Mouse (Mus musculus): Measurements from ENCODE around the gene 1810049J17Rik. TPM values are rescaled to one million over a fixed set of nuclear protein-coding genes. Genes with fewer than 3 reads are reported as not detected.
"Not testable (repeated sequence)": the region's sequence is repeated elsewhere in the genome, so short reads cannot be mapped to it uniquely, and the experiment has no call there.

1810049J17Rik gene
- polyA plus RNA-seq, 2 experiments = 3.1 TPM; not detected in 1

GRCm38 (mm10) chr15:12367306-12368080 is 45.8 kb upstream of the 1810049J17Rik start:
- WGBS (ENCODE audit: insufficient replicate concordance) = 11% methylated on average over 13 of the region's 13 CpGs
- peak overlapping the region; percentile 49 for H3K27ac ChIP-seq
- H3K4me2 ChIP-seq (ENCODE audit: low read depth) = peak overlapping the region; percentile 61
- 0 out of 2 replicates have a peak, but pooled peaks have one; percentile 6 for TF ChIP-seq CTCF (IDR thresholded peaks at IDR 0.05; ENCODE audit: low read depth)
- peak; percentile 80 for TF ChIP-seq EP300 (IDR thresholded peaks at IDR 0.05; ENCODE audit: low read depth)
- peak overlapping the region; percentile 20 to 28; a peak in 3 of 4 replicates for H3K4me3 ChIP-seq (ENCODE audit: insufficient read depth in 1 of 2, low read depth in 2 of 2, low read length in 2 of 2)
- DNase-seq (ENCODE audit: low read depth in 3 of 3, low spot score in 3 of 3) = peak; percentile 60 to 80 (median 72)
- H3K27me3 ChIP-seq (ENCODE audit: control insufficient read depth, insufficient read depth, low read length) = no peaks in the 10 kb centered on the region
- peak; percentile 90 for ATAC-seq (ENCODE audit: insufficient read depth)
- no peaks in the 10 kb centered on the region for H3K9me3 ChIP-seq (ENCODE audit: control insufficient read depth, low read length)
- no peaks in the 10 kb centered on the region for H3K36me3 ChIP-seq (replicated peaks; ENCODE audit: control insufficient read depth, insufficient read depth, low read depth)
- peak overlapping the region; percentile 38 for H3K9ac ChIP-seq (replicated peaks)
- peaks cover 20 to 29% of the 10 kb centered on the region in 2 experiments for H3K4me1 ChIP-seq (replicated peaks; ENCODE audit: control insufficient read depth in 2 of 2, insufficient read depth in 2 of 2, low read length in 1 of 2)

GRCm38 (mm10) chr15:12366580-12367305 is 45.0 kb upstream of the 1810049J17Rik start:
- Histone ChIP-seq H3K4me1 (replicated peaks; ENCODE audit: control insufficient read depth in 2 of 2, insufficient read depth in 2 of 2, low read length in 1 of 2) (peaks cover 20 to 29% of the 10 kb centered on the region in 2 experiments), H3K9ac (replicated peaks) (peak overlapping the region; percentile 3; the same call in 1 of the 2 replicates), H3K27ac (peak overlapping the region; percentile 49), H3K4me2 (ENCODE audit: low read depth) (peak overlapping the region; percentile 61)
- H3K9me3 ChIP-seq (ENCODE audit: control insufficient read depth, low read length); DNase-seq (ENCODE audit: low read depth in 3 of 3, low spot score in 3 of 3); H3K27me3 ChIP-seq (ENCODE audit: control insufficient read depth, insufficient read depth, low read length); H3K4me3 ChIP-seq (ENCODE audit: insufficient read depth in 1 of 2, low read depth in 2 of 2, low read length in 2 of 2); ATAC-seq (ENCODE audit: insufficient read depth); H3K36me3 ChIP-seq (replicated peaks; ENCODE audit: control insufficient read depth, insufficient read depth, low read depth): not testable (repeated sequence)
- WGBS (ENCODE audit: insufficient replicate concordance) = 52% methylated on average over 11 of the region's 11 CpGs

GRCm38 (mm10) chr15:12366072-12366469 is 44.4 kb upstream of the 1810049J17Rik start:
- Histone ChIP-seq H3K27me3 (ENCODE audit: control insufficient read depth, insufficient read depth, low read length) (no peaks in the 10 kb centered on the region), H3K4me2 (ENCODE audit: low read depth) (no peak overlapping the region), H3K27ac (no peak overlapping the region), H3K4me1 (replicated peaks; ENCODE audit: control insufficient read depth in 2 of 2, insufficient read depth in 2 of 2, low read length in 1 of 2) (peaks cover 20 to 29% of the 10 kb centered on the region in 2 experiments), H3K9ac (replicated peaks) (no peak overlapping the region), H3K4me3 (ENCODE audit: insufficient read depth in 1 of 2, low read depth in 2 of 2, low read length in 2 of 2) (no peak overlapping the region), H3K36me3 (replicated peaks; ENCODE audit: control insufficient read depth, insufficient read depth, low read depth) (no peaks in the 10 kb centered on the region), H3K9me3 (ENCODE audit: control insufficient read depth, low read length) (no peaks in the 10 kb centered on the region)
- TF ChIP-seq CTCF (IDR thresholded peaks at IDR 0.05; ENCODE audit: low read depth) (no peak), EP300 (IDR thresholded peaks at IDR 0.05; ENCODE audit: low read depth) (no peak)
- 44% methylated on average over 3 of the region's 3 CpGs for WGBS (ENCODE audit: insufficient replicate concordance)
- DNase-seq (ENCODE audit: low read depth in 3 of 3, low spot score in 3 of 3) (no peak), ATAC-seq (ENCODE audit: insufficient read depth) (no peak)

- 62% methylated on average over 15 of the region's 15 CpGs for WGBS (ENCODE audit: insufficient replicate concordance)
Observed at GRCm38 (mm10) chr15:12365416-12366071, 43.8 kb upstream of the 1810049J17Rik start.

More at GRCm38 (mm10) chr15:12365416-12366071, 43.8 kb upstream of the 1810049J17Rik start:
- no peak for TF ChIP-seq EP300 (IDR thresholded peaks at IDR 0.05; ENCODE audit: low read depth)
- TF ChIP-seq CTCF (IDR thresholded peaks at IDR 0.05; ENCODE audit: low read depth) = no peak
- DNase-seq (ENCODE audit: low read depth in 3 of 3, low spot score in 3 of 3) (no peak), ATAC-seq (ENCODE audit: insufficient read depth) (no peak)
- Histone ChIP-seq H3K4me2 (ENCODE audit: low read depth) (no peak overlapping the region), H3K9me3 (ENCODE audit: control insufficient read depth, low read length) (no peaks in the 10 kb centered on the region), H3K36me3 (replicated peaks; ENCODE audit: control insufficient read depth, insufficient read depth, low read depth) (no peaks in the 10 kb centered on the region), H3K4me3 (ENCODE audit: insufficient read depth in 1 of 2, low read depth in 2 of 2, low read length in 2 of 2) (no peak overlapping the region), H3K9ac (replicated peaks) (no peak overlapping the region), H3K27ac (no peak overlapping the region), H3K4me1 (replicated peaks; ENCODE audit: control insufficient read depth in 2 of 2, insufficient read depth in 2 of 2, low read length in 1 of 2) (peaks cover 20 to 29% of the 10 kb centered on the region in 2 experiments), H3K27me3 (ENCODE audit: control insufficient read depth, insufficient read depth, low read length) (no peaks in the 10 kb centered on the region)
